Mouse (Mus musculus) induced T-regulatory cell, adult 2 months (primary cell): Measurements from ENCODE around the gene Gabrr1.

Experiments
- DNase-seq: peaks from one replicate; pipeline ENCODE4 v3.0.0-alpha.2; 2012; ENCODE audit warnings: low read depth

Gabrr1 gene

GRCm38 (mm10) chr4:33208881-33209841 is 76.8 kb downstream of the Gabrr1 start, which contains the start of gene Srsf12:
Gene Srsf12 (plus strand): TSS chr4:33208991.
- peak; percentile 78 for DNase-seq
